Mouse (Mus musculus) lung, embryonic 16.5 days (tissue): ENCODE results near the gene Ccdc85c. TPM values are rescaled to one million over a fixed set of nuclear protein-coding genes. Genes with fewer than 3 reads are reported as not detected.

Experiments
- ATAC-seq: fragments of 200-750 bp; cut with Nextera tagmentation; 2 replicates; pipeline ENCODE4 v1.8.0; 2017; ENCODE audit warnings: low read depth, mild to moderate bottlenecking, moderate library complexity
- H3K27ac ChIP-seq: fragments of 300-500 bp; sonication (generic); 2 replicates; pipeline ENCODE4 v1.5.1; 2014; ENCODE audit warnings: mild to moderate bottlenecking, control low read depth, low read length
- H3K27me3 ChIP-seq: fragments of 300-500 bp; sonication (generic); 2 replicates; pipeline ENCODE4 v1.6.1; 2014; ENCODE audit warnings: low read depth, low read length, mixed read lengths; ENCODE audit not compliant: control insufficient read depth, insufficient read depth
- H3K36me3 ChIP-seq: fragments of 300-500 bp; sonication (generic); 2 replicates; pipeline ENCODE4 v1.6.1; 2014; ENCODE audit warnings: low read length; ENCODE audit not compliant: control insufficient read depth, insufficient read depth
- H3K4me1 ChIP-seq: fragments of 300-500 bp; sonication (generic); replicated peaks from 2 replicates; pipeline ENCODE4 v1.6.1; 2014; ENCODE audit warnings: low read length, mixed read lengths; ENCODE audit not compliant: control insufficient read depth, insufficient read depth
- H3K4me2 ChIP-seq: fragments of 300-500 bp; sonication (generic); 2 replicates; pipeline ENCODE4 v1.6.1; 2014; ENCODE audit warnings: low read depth, low read length, control low read depth
- H3K4me3 ChIP-seq: fragments of 300-500 bp; sonication (generic); 2 replicates; pipeline ENCODE4 v1.5.1; 2014; ENCODE audit warnings: mild to moderate bottlenecking, low read length, control low read depth
- H3K9ac ChIP-seq: fragments of 300-500 bp; sonication (generic); 2 replicates; pipeline ENCODE4 v1.6.1; 2014; ENCODE audit warnings: low read length, control low read depth
- H3K9me3 ChIP-seq: fragments of 300-500 bp; sonication (generic); 2 replicates; pipeline ENCODE4 v1.6.1; 2016; ENCODE audit warnings: low read length; ENCODE audit not compliant: control insufficient read depth
- whole genome bisulfite sequencing: fragments of 180-500 bp; shearing (Covaris S2); extraction: QIAGEN DNeasy Blood & Tissue Kit; methylation state at CpG from one replicate; pipeline ENCODE4 v1.1.7; 2014; 5-methylcytosine and 5-hydroxymethylcytosine counted together
- polyA plus RNA-seq: library from polyadenylated mRNA; unstranded; fragments of >200 nt; fragmentation: Nextera tagmentation; extraction: Ambion mirVana; gene quantifications from 2 replicates; pipeline ENCODE4 v1.2.1, GENCODE M21; 2015

Ccdc85c gene
- polyA plus RNA-seq, 1 experiment from 2014 or later = 5.5 TPM

DNA sequence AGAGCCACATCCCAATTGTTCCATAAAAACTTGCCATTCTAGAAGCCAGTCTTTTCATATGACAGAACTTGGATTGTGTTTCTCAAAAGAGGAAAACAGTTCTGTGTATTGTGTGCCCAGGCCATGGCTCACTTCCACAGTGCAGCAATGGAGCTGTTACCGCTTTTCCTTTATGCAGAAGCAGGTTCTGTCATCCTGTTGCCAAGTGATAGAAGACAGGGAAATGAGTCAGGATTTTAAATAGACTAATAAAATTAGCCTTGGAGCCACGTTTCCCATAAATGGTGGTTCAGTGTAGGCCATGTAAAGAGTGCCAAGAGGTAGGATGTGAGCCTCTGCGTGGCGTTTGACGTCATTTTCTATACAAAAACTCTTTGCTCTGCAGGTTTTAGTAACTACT, 81.3 kb downstream of the Ccdc85c start:
- Histone ChIP-seq H3K27me3 (no peaks in the 10 kb centered on the region), H3K4me2 (no peak overlapping the region), H3K27ac (no peak overlapping the region), H3K9me3 (no peaks in the 10 kb centered on the region), H3K4me1 (no peaks in the 10 kb centered on the region), H3K36me3 (peaks cover 73% of the 10 kb centered on the region), H3K4me3 (no peak overlapping the region), H3K9ac (no peak overlapping the region)
- ATAC-seq = no peak
- 89% methylated on average over 5 of the region's 5 CpGs for WGBS

DNA sequence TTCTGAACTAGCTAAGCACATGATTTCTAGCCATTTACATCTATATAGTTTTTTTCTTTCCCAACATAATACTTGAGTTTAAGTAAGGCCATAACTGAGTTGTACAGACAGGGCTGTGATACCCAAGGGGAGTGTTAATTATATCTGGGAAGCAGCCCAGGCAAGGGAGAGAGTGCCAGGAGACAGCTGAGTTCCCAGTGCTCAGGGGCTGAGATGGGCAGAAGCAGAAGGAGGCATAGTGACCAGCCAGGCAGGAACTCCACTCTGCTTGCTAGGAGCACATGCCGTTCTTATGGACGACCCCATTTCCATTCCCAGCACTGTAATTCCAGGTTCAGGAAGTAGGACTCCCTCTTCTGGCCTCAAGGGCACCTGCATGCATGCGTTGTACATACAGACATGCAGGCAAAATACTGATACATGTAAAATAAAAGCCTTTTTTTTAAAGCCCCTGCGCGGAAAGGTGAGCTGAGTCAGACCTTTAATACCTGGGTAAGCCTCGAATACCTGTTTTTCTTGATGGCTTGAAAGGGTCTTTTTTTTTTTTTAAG, 87.6 kb downstream of the Ccdc85c start:
- no peak overlapping the region for H3K4me2 ChIP-seq
- H3K27me3 ChIP-seq = no peaks in the 10 kb centered on the region
- H3K4me3 ChIP-seq = no peak overlapping the region
- WGBS = 89% methylated on average over 6 of the region's 6 CpGs
- H3K9ac ChIP-seq = no peak overlapping the region
- H3K4me1 ChIP-seq = no peaks in the 10 kb centered on the region
- H3K36me3 ChIP-seq = peaks cover 45% of the 10 kb centered on the region
- no peak for ATAC-seq
- H3K9me3 ChIP-seq = no peaks in the 10 kb centered on the region
- H3K27ac ChIP-seq = no peak overlapping the region

DNA sequence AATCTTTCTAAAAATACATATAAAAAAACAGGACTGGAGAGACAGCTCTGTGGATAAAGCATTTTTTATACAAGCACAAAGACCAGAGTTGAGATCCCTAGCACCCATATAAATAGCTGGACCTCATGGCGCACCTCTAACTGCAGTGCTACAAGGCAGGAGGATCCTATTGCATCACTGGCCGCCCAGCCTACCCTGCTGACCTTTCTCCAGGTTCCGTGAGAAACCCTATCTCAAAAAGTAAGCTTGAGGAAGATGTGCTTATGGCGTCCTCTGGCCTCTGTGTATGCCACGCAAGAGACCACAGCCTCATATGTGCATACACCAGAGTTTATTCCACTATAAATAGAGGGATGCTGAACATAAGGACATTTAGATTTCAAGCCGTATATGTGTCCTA, 93.5 kb downstream of the Ccdc85c start:
- no peak overlapping the region for H3K4me2 ChIP-seq
- ATAC-seq = no peak
- peaks cover 20% of the 10 kb centered on the region for H3K4me1 ChIP-seq
- no peak overlapping the region for H3K4me3 ChIP-seq
- 92% methylated on average over 6 of the region's 6 CpGs for WGBS
- no peaks in the 10 kb centered on the region for H3K27me3 ChIP-seq
- H3K27ac ChIP-seq = no peak overlapping the region
- no peak overlapping the region for H3K9ac ChIP-seq
- no peaks in the 10 kb centered on the region for H3K9me3 ChIP-seq
- peaks cover 8% of the 10 kb centered on the region for H3K36me3 ChIP-seq

- H3K27me3 ChIP-seq = no peaks in the 10 kb centered on the region
Measured at GRCm38 (mm10) chr12:108179321-108180266, 95.6 kb downstream of the Ccdc85c start, which contains the start of gene Ccnk. Ccnk (plus strand) TSS chr12:108179579.

GRCm38 (mm10) chr12:108179246-108179320, 96.1 kb downstream of the Ccdc85c start, which contains the start of gene Setd3:
Setd3 (minus strand) TSS chr12:108179314.
- Histone ChIP-seq H3K27ac (peak within 1 kb of the TSS; percentile 95), H3K36me3 (no peaks in the 10 kb centered on the region; the same call in 1 of the 2 replicates), H3K4me2 (peak within 1 kb of the TSS; percentile 91), H3K27me3 (no peaks in the 10 kb centered on the region), H3K4me3 (peak within 1 kb of the TSS; percentile 99), H3K9me3 (no peaks in the 10 kb centered on the region), H3K9ac (peak within 1 kb of the TSS; percentile 99), H3K4me1 (peaks cover 25% of the 10 kb centered on the region)
- ATAC-seq = no peak
- 0% methylated on average over 7 of the region's 9 CpGs for WGBS

More at GRCm38 (mm10) chr12:108179321-108180266, 95.6 kb downstream of the Ccdc85c start, which contains the start of gene Ccnk:
- Histone ChIP-seq H3K4me2 (peak within 1 kb of the TSS; percentile 91), H3K4me1 (peaks cover 25% of the 10 kb centered on the region), H3K36me3 (no peaks in the 10 kb centered on the region; the same call in 1 of the 2 replicates), H3K9ac (peak within 1 kb of the TSS; percentile 99), H3K27ac (peak within 1 kb of the TSS; percentile 95), H3K9me3 (no peaks in the 10 kb centered on the region), H3K4me3 (peak within 1 kb of the TSS; percentile 99)
- peak; percentile 97 for ATAC-seq
- WGBS = 0% methylated on average over 80 of the region's 82 CpGs

DNA sequence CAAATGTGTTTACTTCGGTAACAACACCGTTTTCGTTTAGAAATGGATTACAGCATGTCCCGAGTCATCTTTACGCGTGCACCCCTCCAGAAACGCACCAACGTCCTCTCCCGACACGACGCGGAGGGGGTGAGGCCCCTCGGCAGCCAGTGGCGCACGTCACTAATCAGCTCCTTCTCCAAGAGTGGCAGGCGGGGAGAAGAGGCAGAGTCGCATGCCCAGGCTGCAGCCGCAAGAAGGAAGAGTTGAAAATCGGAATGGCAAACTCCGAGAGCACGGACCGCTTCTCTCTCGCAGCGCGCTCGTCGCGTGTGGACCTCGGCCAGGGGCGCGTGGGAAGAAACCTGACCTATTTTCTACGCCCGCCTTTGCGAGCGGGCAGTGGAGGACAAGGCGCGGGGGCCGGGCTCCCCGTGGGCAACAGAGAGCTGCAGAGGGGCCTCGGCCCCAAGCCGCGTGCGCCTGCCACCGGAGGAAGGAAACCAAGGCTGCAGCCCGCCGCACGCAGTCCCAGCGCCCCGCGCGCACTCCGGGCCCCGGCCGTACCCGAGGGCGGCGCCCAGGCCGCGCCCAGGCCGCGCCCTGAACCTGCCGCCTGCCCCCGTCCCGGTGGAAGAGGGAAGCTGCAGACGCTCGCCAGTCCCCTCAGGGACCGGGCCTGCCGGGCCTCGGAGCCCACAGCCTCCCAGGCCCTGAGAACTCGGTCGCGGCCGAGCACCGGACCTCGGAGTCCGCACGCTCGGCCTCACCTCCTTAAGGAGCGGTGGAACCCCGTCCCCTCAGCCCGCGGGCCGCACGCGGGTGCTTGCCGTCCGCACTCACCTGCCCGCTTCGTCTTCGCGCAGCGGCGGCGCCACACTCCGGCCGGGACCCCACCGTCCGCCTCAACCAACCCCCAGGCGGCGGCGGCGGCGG, 96.6 kb downstream of the Ccdc85c start:
- no peaks in the 10 kb centered on the region for H3K27me3 ChIP-seq
- peaks cover 25% of the 10 kb centered on the region for H3K4me1 ChIP-seq
- peak overlapping the region; percentile 95 for H3K27ac ChIP-seq
- H3K9me3 ChIP-seq = no peaks in the 10 kb centered on the region
- H3K4me3 ChIP-seq = peak overlapping the region; percentile 99
- H3K36me3 ChIP-seq = no peaks in the 10 kb centered on the region; the same call in 1 of the 2 replicates
- WGBS = 0% methylated on average over 86 of the region's 103 CpGs
- ATAC-seq = peak; percentile 32; the same call in 1 of the 2 replicates
- H3K9ac ChIP-seq = peak overlapping the region; percentile 99
- H3K4me2 ChIP-seq = peak overlapping the region; percentile 79

DNA sequence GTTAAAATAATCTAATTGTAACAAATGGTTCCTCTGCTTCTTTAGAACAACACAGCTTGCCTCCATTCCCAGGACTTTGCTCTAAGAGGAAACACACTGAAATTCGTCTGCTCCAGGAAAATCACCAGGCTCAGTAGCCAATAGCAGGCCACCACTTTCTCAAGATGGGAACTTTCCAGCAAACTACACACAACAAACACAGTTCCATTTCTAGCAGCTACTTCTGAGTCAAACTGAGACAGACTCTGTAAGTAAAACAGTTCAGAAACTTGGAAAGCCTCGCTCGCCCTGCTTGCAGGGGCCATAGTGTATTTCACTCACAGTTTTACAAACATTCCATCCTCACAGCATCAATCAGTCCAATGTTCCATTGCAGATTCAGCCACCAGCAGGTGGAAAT, 98.9 kb downstream of the Ccdc85c start:
- Histone ChIP-seq H3K27ac (no peak overlapping the region), H3K9ac (no peak overlapping the region), H3K27me3 (no peaks in the 10 kb centered on the region), H3K9me3 (no peaks in the 10 kb centered on the region), H3K4me3 (no peak overlapping the region), H3K36me3 (no peaks in the 10 kb centered on the region; the same call in 1 of the 2 replicates), H3K4me2 (no peak overlapping the region), H3K4me1 (peaks cover 30% of the 10 kb centered on the region)
- no peak for ATAC-seq
- 57% methylated on average over 3 of the region's 3 CpGs for WGBS

GRCm38 (mm10) chr12:108174606-108175505, 100.4 kb downstream of the Ccdc85c start:
- Histone ChIP-seq H3K27ac (no peak overlapping the region), H3K9ac (no peak overlapping the region), H3K9me3 (no peaks in the 10 kb centered on the region), H3K4me2 (no peak overlapping the region), H3K4me1 (peaks cover 26% of the 10 kb centered on the region), H3K36me3 (no peaks in the 10 kb centered on the region; the same call in 1 of the 2 replicates), H3K4me3 (no peak overlapping the region), H3K27me3 (no peaks in the 10 kb centered on the region)
- no peak for ATAC-seq
- 61% methylated on average over 8 of the region's 8 CpGs for WGBS
